Mouse (Mus musculus): ENCODE data around the gene Ywhaq.
"Not testable (repeated sequence)": the region's sequence is repeated elsewhere in the genome, so short reads cannot be mapped to it uniquely, and the experiment has no call there.

Ywhaq gene

DNA sequence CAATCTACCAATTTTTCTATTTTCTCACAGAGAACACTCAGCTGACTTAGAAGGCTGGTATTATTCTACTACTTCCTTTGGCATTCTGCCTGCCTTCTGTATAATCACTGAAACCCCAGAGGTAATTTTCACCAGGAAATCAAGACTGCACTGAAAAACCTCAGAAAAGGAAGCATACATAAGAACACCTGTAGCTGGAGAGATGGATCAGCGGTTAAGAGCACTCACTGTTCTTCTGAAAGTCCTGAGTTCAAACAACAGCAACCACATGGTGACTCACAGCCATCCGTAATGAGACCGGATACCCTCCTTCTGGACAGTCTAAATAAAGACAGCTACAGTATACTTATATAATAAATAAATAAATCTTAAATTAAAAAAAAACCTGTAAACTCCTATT is 7.8 kb downstream of the Ywhaq start:
- no peak for DNase-seq (ENCODE audit: low spot score in 2 of 2)

DNA sequence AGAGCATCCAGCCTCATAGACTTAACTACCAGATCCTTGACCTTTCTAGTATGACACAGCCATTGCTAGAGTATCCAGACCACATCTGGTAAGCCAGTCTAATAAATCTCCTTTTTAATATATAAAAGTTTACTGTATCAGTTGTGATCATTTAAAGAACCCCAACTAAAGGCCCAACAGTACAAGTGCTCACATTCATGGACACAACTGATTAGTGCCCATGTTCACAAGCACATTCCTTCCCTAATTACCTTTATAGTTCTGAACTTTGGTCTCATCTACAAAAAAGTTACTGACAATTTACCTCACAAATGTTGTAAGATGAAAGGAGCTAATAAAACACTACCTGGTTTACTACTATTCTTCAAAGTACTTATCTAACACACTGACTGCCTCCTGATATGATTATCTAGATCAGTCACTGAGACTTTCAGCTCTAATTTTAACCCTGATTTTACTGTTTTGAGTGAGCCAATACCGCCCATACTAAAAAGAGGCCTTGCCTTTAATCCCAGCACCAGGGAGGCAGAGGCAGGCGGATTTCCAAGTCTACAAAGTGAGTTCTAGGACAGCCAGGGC is 8.6 kb downstream of the Ywhaq start:
- DNase-seq (ENCODE audit: low spot score in 2 of 2), result no peak

DNA sequence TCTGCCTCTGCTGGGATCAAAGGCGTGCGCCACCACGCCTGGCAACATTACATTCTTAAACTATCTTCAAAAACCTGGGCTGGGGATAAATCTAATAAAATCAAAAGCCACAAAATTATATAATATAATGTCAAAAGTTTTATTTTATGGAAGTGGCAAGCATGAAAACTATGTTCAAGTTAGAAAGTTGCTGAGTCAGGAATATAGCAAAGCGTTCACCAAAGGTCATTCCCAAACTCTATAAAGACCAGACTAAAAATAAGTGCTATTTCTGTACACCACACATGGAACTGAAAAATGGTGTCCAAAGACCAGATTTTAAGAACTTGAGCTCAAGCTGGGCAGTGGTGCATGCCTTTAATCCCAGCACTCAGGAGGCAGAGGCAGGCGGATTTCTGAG is 14.7 kb downstream of the Ywhaq start:
- no peak for DNase-seq (ENCODE audit: low spot score in 2 of 2)

DNA sequence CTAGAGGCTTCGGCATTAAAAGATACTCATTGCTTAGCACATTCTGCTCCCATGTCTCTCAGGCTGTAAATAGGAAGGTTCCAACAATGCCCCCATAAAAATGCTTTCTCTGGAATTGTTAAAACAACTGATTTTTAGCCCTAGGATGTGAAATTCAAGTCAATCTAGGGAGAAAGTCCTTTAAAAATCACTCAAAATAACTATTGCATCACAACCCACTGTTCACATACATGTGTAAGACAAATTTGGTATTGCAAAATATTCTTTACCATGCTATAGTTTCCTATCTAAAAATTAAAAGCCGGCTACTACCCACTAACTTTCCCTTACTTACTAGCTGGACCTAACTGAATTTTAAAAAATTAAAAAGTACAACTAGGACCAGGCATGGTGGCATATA is 31.2 kb downstream of the Ywhaq start:
- no peak for DNase-seq (ENCODE audit: low spot score in 2 of 2)

DNA sequence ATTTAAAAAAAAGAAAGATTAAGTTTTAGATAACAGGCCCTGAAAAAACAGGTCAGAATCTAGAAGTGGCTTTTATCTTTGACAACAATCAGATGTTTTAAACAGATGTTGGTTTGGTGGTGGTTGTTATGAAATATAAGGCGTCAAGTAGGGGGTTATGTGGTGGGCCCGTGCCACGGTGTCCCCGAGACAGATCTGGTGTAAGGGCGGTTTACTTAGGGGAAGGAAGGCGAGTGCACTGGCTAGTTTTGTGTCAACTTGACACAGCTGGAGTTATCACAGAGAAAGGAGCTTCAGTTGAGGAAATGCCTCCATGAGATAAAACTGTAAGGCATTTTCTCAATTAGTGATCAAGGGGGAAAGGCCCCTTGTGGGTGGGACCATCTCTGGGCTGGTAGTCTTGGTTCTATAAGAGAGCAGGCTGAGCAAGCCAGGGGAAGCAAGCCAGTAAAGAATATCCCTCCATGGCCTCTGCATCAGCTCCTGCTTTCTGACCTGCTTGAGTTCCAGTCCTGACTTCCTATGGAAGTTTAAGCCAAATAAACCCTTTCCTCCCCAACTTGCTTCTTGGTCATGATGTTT is 38.6 kb downstream of the Ywhaq start:
- DNase-seq (ENCODE audit: low spot score in 2 of 2), result not testable (repeated sequence)

DNA sequence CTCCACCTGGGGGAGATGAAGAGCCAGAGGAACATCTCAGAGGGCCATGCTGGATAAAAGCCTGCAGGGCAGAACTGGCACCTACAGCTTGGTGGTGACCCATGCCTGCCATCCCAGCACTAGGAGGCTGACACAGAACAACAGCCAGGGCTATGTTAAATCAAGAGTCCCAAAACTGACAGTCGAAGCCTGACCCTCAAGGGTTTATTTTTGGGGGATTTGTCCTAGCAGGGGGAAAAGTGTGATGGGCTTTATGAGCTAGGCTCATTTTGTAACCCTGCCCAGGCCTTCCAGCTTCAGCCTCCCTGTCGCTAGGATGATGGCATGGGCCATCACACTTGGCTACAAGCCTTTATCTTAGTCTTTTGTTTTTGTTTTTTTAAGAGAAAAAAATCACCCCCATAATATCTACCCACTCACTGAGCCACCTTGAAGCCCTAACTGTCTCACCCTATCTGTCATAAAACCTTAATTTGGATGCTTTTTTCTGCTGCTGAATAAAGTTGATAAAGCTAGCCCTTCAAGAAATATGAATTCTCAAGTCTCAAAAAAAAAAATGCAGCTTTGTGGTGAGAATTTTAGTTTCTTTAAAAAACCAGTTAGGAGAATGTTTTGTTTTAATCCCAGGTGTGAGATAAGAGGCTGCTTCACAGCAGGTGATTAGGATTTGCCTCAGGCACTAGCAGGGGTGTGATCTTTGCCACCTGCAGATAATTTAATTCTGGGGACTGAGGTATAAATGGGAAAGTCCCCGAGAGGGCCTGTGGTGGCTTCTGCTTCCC is 41.9 kb downstream of the Ywhaq start:
- DNase-seq (ENCODE audit: low spot score in 2 of 2), result no peak

DNA sequence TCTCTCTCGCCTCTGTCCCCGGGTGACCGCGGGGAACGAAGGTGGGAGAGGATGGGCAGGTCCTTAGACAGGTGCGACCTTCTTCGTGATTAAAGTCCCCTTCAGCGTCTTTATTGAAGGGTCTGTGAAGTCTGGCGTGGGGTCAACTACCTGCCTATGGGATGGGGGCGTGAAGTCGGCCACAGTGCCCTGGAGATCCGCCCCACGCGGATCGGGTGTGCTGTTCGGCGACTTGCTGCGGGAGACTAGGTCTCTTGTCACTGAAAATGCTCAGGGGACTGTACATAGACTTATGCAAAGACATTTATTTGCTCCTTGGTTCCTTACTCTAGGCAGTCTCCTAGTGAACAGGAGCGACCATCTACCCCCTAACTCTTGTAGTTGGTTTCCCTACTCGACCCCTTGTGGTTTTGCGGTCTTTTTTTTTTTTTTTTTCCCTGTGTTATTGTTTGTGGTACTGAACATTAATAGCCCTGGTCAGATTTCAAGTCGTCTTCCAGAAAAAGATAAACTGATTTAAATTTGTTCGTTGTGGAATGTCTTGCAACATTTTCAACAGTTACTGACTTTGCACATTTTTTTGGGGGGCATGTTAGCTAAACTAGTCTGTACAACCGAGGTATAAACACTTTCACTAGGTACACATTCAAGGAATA is 43.5 kb downstream of the Ywhaq start:
- DNase-seq (ENCODE audit: low spot score in 2 of 2), result no peak

DNA sequence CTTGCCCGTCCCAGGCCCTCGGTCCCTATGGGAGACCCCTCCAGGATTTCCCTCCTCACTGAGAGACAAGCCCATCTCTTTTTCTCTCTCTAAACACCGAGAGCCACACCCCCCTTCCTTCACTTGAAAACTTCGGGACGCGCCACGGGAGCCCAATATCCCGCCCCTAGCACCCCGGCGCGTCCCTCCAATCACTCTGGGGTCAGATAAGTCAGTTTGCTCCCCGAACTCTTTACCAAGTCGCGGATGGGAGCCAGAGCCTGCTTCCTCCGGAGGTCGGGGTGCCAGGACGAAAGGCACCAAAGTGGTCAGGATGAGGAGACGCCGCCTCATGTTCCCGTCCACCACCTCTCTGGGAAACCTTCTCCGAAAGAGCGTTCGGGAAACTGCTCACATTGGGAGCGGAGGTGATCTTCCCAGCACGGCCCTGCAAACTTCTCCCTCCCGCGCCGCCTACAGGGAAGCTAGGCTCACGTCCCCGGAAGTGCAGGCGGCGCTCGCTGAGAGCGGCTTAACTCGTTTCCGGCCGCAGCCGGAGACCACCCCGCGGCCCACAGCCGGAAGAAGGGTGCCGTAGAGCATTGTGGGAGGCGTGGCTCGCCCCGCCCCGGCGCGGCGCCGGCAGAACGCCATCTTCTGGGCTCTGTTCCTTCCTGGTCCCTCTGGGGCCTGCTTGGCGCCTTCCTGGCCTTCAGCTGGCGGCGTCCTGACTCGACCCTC is 44.2 kb downstream of the Ywhaq start, which contains the start of gene Adam17:
Gene Adam17, minus strand, starts transcription at position 533 of the 720 bp plus-strand sequence.
- DNase-seq (ENCODE audit: low spot score in 2 of 2), result peak; percentile 95 to 97

DNA sequence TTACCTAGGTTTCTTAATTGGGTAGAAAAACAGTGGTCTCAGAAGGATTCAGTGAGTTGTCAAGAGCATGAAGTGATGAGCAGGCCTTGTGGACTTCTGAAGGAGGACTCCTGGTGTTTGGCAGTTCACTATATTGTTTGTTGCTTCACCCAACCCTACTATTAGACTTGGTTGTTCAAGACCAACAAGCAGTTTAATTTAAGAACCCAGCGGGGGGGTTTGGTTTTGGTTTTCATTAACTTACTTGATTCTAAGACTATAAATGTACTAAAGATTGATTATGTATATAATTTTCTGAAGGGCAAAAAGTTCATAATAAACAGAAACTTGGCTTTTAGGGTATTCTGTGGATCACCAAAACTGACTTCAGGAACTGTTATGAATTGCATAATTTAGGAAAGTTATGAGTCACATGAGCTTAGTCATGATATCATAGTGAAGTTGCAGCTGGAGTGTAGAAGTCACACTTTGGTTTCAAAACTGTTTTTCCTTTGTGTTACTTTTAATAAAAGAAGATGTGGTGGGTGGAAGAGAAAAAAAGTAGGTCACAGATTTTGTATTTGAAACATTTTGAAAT is 47.3 kb downstream of the Ywhaq start:
- DNase-seq (ENCODE audit: low spot score in 2 of 2), result no peak

DNA sequence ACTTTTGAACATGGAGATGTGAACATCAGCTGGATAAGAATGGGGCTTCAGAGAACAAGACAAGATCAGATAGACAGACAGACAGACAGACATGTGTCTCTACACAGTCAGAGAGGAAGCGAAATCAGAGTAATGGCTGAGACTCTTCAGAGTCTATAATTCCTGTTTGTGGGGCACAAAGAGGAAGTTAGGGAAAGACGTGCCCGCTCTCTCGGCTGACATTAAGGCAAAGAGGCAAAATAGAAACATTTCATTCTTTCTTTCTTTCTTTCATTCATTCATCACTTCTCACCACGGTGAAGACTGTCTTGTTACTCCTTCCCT is 48.4 kb downstream of the Ywhaq start:
- DNase-seq (ENCODE audit: low spot score in 2 of 2), result no peak

DNA sequence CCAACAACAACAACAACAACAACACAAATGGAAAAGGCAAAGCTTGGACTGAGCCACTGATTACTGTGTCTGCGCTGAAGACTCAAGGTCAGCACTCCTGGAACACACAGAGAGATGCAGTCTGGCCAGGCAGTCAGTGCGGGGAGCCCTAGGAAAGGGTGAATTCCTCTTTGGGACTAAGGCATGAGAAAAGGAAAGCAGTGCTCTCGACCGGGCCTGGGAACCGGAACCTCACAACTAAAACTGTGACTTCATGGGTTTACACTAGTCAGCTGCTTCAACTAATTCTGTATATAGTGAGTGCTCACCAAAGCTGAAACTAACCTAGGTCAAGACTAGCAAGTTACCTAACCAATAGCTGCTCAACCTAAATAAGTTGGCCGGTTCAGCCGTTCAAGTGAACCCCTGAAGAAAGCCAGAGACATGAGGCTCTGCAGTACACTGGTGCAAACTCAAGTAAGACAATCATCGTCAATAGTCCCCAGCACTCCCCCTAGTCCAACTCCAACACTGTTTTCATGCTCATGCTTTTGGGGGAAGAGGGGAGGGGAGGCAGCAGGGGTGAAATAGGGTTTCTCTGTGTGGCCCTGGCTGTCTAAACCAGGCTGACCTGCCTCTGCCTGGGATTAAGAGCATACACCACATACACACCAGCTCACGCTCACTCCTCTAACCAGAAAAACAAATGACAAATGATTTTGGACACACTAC is 48.9 kb downstream of the Ywhaq start:
- no peak for DNase-seq (ENCODE audit: low spot score in 2 of 2)

DNA sequence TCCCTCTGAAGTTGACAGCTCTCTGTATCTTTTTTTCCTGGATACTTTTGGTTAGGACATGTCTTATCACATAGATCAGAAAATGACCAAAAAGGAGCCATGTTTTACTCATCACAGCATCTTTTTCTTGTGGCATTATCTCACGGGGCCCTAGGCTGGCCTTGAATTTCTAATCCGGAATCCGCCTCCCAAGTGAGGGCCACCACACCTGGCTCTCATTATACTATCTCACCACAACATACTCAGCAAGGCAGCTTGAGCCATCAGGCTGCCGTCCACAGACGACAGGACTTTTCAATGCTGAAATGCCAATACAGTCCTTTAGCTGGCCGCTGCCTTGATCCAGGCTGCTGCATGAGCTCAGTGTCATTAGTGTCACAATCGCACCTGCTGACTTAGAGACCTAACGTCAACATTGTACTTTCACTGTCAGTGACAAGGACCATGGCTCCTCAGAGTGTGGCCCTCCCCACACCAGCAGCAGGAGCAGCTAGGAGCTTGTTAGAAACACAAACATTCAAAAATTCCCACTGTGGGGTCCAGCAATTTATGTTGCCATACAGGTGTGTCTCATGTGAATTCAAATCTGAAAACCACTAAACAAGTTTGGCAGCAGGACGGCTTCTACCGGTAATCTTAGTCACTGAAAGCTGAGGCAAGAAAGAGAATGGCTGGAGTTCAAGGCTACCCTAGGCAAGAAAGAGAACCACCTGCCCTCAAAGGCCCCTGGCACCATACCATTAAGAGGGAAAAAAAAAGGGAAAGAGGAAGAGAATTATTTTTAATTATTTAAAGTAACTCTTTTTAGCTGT is 52.6 kb downstream of the Ywhaq start:
- DNase-seq (ENCODE audit: low spot score in 2 of 2), result no peak

DNA sequence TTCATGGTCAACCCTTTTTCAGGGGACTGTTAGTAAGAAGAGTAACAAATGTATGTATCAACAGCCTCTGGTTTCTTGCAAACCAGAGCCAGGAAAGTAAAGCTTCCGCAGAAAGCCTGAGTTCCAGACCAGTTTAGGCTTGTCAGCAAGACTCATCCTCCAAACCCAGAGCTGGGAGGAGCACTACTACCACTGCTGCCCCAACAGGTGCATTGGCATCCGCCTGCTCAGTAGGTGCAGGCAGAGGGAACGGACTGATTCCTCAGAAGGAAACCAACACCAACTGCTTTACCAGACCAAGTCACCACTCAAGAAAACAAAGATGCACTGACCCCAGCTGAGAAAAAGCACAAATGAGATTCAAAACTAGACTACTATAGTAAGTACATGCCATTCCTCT is 54.2 kb downstream of the Ywhaq start:
- DNase-seq (ENCODE audit: low spot score in 2 of 2), result no peak

DNA sequence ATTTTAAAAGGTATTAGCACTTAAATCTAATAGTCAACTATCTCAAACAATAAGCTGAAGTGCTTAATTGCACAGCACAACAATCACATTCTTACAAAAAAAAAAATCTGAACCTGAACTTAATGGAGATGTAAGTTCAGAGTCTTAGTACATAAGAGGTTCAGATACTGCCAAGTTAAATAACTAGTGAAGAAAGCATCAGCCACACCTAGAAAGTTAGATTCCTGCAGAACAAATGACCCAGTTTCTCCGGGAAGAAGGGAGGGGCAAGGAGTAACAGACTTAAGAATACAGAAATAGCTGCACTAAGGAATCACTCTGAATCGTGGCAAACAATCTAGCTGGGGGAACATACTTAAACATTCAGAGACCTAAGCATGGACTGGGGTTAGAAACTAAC is 54.8 kb downstream of the Ywhaq start:
- DNase-seq (ENCODE audit: low spot score in 2 of 2), result no peak

DNA sequence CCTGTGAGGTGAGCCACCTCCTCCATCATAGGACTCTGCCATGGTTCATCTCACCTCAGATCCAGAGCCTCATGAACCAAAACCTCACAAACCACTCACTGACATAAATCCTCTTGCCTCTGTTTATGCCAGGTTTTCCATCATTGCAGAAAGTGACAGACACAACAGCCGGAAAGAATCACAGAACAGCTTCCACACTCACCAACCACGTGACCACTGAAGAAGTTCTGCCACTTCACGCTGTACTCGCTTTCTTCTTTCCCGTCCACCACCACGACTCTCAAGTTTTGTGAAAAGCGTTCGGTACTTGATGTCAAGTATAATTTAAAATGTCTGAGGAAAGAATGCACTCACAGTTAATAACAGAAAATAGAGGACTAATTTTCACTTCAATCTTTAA is 63.8 kb downstream of the Ywhaq start:
- no peak for DNase-seq (ENCODE audit: low spot score in 2 of 2)

DNA sequence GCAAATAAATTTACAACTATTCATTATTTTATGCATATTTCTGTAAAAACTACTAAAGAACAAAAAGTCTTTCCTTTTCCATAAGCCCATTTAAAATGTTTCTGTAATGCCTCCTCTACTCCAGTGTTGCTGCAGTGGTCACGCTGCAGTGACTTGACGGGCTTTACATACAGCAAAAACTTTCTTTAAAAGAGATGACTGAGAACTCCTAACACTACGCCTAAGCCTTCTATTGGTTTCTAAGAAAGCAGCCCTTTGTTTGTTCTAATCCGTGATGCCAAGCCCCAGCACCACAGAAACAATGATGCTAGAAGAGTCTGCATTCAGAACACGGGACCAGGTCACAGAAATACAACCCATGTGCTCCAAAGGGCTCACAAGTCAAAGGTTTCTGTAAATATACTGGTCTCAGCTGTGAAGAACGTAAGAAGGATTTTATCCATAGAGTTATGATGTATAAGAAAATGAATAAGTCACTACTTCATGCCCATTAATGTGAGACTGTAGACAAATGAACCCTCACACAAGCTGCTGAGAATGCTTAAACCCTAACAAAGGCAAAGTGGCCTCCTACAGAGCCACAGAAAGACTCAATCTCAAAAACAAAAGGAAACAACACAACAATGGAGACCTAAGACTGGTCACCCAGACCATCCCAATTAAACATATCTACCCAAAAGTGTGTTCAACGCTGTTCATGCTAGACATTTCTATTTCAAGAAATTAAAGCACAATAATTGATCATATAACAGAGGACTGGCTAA is 67.1 kb downstream of the Ywhaq start:
- DNase-seq (ENCODE audit: low spot score in 2 of 2), result no peak

DNA sequence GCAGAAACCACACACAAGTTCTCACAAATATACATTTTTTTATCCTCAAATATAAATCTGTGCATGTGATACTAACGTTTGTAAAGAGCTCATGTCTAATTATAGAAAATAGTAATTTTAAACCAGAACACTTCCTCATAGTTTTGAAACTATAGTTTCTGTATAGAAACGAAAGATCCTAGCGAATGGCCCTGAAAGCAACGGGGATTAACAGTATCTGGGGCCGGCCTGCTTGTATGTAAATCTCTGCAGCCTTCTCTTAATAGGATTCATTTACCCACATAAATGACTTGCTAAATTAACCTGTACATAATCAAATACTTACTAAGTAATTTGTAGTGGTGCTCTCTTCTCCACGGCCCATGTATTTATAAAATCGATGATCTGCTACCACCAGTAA is 70.5 kb downstream of the Ywhaq start:
- DNase-seq (ENCODE audit: low spot score in 2 of 2), result no peak

DNA sequence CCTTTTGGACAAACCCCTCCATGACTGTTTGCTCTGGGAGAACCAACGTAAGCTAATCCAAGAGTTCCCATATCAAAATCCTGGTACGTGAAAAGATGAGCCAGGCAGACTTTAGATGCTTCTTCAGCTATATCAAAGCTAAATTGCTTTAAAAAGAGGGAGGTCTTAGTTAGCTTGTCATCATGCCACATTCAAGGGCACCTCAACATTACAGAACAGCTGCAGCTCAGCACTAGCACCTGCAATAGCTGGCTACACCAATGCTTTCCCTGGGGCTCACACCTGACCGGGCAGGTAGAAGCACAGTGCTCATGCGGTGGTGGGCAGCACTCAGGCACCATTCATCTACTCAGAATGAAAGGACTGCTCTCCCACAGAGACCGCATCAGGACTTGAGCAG is 76.8 kb downstream of the Ywhaq start:
- no peak for DNase-seq (ENCODE audit: low spot score in 2 of 2)

Measured in urinary bladder, postnatal 4 days (tissue).